Mouse (Mus musculus): Measurements from ENCODE around the gene Trio.

Gene Trio

DNA sequence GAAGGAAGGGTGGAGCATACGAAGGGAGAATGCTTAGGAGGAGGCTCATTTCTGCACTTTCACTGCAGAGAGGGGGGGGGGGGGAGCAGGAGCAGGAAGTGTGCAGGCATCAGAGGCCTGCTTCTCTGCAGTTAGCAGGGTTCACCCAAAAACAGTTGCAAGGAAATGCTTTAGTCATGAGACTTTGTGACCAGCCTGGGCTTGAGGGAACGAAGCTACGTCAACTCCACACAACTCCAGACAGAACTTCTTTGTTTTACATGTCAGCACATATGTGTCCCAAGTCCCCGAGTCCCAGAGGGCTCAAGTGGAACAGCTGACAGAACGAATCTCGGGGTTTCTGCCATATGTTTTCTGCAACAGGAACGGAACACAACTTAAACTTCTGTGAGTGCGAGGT lies 99.8 kb downstream of the Trio start:
- DNase-seq (ENCODE audit: low read depth in 2 of 2, low spot score in 2 of 2) = peak; percentile 14 to 25

DNA sequence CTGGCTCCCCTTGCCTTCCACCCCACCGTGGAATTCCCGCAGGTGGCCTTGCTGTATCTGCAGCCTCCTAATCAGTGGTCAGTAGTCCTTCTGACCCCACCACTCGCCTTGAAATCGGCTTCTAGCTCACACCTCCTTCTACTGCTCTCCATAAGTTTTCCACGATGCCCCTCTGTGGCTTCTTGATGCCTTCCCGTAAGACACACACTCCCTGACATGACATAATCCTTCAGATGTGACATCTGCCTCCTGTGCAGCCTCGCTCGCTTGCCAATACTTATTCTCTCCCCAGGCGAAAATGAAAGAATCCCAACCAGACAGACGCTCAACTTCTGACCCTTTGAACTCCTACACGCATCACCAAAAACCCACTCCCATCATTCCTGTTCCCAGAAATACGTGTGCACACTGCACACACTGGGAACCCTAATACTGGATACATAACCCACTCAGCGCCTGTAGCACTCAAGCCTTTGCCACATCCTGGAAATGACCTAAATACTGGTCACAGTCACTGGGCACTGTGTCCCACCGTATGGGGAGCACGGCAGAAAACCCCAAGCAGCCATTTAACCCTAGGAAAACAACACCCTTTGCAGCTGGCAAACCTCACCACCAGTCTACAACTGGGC lies 100.5 kb downstream of the Trio start:
- no peak for DNase-seq (ENCODE audit: low read depth in 2 of 2, low spot score in 2 of 2)

GRCm38 (mm10) chr15:27923987-27924341 lies 101.7 kb downstream of the Trio start:
- no peak for DNase-seq (ENCODE audit: low read depth in 2 of 2, low spot score in 2 of 2)

- DNase-seq (ENCODE audit: low read depth in 2 of 2, low spot score in 2 of 2) = peak; percentile 60 to 65
These were observed 102.2 kb downstream of the Trio start for GRCm38 (mm10) chr15:27923280-27923986.

DNA sequence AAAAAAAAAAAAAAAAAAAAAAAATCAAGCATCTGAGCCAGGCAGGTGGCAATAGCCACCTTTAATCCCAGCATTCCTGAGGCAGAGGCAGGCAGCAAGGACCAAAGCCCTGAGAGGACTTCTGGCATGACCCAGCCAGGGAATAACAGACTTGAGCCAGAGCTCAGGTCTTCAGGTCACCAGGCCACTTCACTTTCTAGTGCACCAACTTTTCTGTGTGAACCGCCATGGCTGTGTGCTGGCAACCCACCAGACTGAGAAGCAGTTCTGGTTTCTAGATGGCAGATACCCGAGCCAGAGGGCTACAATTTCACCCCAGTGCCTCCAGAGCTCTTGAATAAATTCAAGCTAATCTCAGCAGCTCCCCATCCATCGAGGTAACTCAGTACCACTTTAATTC lies 104.9 kb downstream of the Trio start:
- no peak for DNase-seq (ENCODE audit: low read depth in 2 of 2, low spot score in 2 of 2)

- DNase-seq (ENCODE audit: low read depth in 2 of 2, low spot score in 2 of 2) = peak; percentile 38 to 43
These were observed 106.1 kb downstream of the Trio start for GRCm38 (mm10) chr15:27919540-27919939.

GRCm38 (mm10) chr15:27918798-27919197 lies 106.8 kb downstream of the Trio start:
- no peak for DNase-seq (ENCODE audit: low read depth in 2 of 2, low spot score in 2 of 2)

GRCm38 (mm10) chr15:27916204-27916603 lies 109.4 kb downstream of the Trio start:
- no peak for DNase-seq (ENCODE audit: low read depth in 2 of 2, low spot score in 2 of 2)

GRCm38 (mm10) chr15:27913013-27913412 lies 112.6 kb downstream of the Trio start:
- DNase-seq (ENCODE audit: low read depth in 2 of 2, low spot score in 2 of 2) = no peak

- DNase-seq (ENCODE audit: low read depth in 2 of 2, low spot score in 2 of 2) = no peak
These were observed 114.5 kb downstream of the Trio start for GRCm38 (mm10) chr15:27911196-27911595.

GRCm38 (mm10) chr15:27910179-27910578 lies 115.5 kb downstream of the Trio start:
- no peak for DNase-seq (ENCODE audit: low read depth in 2 of 2, low spot score in 2 of 2)

DNA sequence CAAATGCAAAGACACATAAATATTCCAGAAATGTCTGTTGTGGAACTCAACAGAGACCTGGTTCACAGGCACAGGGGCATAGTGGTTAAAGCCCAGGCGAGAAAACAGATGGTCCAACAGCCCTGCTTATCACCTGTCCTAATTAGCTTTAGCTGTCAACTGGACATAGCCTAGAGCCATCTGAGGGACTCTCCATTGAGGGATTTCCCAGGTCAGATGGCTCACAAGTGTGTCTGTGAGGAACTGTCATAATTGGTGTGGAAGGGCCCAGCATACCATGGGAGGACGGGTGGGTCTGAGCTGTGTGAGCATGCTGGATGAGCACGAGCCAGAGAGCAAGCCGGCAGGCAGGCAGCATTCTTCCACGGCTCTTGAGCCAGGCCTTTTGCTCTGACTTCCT lies 118.0 kb downstream of the Trio start:
- no peak for DNase-seq (ENCODE audit: low read depth in 2 of 2, low spot score in 2 of 2)

DNA sequence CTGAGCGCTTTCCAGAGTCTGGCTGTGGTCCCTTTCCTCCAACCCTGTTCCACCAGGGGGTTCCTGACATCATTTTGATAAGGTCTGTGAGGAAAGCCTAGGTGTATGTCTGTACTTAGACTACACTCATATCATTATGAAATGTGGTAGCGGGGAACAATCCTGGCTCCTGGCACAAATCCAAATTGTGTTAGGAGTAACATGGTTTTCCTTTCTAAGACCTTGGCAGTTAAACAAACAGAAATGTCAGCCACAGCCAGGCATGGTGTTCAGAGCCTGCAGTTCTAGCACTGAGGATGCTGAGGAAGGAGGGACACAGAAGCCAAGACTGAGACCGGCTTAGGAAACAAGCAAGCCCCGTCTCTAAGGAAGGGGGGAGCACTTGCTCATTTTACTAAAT lies 119.2 kb downstream of the Trio start:
- DNase-seq (ENCODE audit: low read depth in 2 of 2, low spot score in 2 of 2) = no peak

DNA sequence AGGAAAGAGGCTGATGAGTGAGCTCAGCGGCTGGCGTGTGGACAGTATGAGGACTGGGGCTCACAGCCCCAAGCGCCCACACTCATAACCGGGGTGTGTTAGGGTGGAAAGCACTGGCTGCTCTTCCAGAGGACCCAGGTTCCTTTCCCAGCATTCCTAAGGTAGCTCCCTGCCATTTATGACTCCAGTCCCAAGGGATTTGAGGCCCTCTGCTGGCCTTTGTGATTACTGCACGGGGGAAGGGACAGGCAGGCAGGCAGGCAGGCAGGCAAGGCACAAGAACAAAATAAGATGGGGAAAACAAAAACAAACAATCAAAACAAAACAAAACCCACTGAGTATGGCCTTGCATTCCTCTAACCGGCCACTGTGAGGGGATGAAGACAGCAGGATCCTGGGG lies 120.3 kb downstream of the Trio start:
- DNase-seq (ENCODE audit: low read depth in 2 of 2, low spot score in 2 of 2) = no peak

GRCm38 (mm10) chr15:27904346-27905005 lies 121.2 kb downstream of the Trio start:
- no peak for DNase-seq (ENCODE audit: low read depth in 2 of 2, low spot score in 2 of 2)

GRCm38 (mm10) chr15:27901200-27901599 lies 124.4 kb downstream of the Trio start:
- no peak for DNase-seq (ENCODE audit: low read depth in 2 of 2, low spot score in 2 of 2)

DNA sequence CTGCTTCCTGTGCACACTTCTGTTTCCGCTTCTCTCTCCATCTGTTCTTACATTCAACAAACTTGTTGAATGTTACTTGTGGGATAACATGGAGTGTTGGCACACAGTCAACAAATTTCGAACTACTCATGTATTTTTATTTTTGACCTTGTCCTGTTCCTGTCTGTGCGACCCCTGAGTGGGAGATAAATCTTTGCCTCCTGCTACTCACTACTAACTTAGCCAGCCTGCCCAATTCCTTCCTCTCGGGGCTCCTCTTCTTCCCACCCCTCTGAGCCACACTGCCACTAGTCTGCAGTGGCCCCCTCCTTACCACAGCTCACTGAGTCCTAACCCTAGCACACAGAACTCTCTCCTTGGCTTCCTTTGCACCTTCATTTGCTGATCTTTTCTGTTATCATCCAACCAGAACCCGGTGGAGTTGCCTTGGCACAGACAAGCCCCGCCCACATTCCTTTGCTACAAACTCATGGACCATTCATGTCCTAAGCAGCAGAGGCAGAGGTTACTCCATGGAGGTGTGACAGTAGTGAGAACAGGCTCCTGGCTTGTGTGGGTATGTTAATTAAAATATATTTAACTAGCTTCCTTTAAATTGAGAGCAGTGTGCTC lies 126.7 kb downstream of the Trio start:
- DNase-seq (ENCODE audit: low read depth in 2 of 2, low spot score in 2 of 2) = no peak

DNA sequence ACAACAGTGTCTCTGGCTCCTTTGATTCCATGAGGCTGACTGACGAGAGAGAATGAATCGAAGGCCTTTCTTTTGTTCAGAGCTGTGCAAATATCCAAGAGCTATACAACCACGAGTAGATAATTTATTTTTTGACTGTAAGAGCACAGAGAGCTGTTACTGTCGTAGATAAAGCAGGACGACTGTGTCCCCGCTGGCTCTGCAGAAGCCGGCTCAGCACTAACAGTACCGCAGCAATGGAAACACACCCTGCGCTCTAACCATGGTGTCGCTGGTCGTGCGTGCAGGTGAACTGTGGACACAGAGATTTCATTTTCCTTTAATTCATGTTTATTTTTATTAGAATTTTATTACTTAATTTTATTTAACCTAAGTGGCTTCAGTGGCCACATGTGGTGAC lies 131.5 kb downstream of the Trio start:
- DNase-seq (ENCODE audit: low read depth in 2 of 2, low spot score in 2 of 2) = no peak

- DNase-seq (ENCODE audit: low read depth in 2 of 2, low spot score in 2 of 2) = no peak
These were observed 133.6 kb downstream of the Trio start for GRCm38 (mm10) chr15:27892029-27892428.

- DNase-seq (ENCODE audit: low read depth in 2 of 2, low spot score in 2 of 2) = no peak
These were observed 135.0 kb downstream of the Trio start for GRCm38 (mm10) chr15:27890666-27891065.

GRCm38 (mm10) chr15:27888153-27888552 lies 137.5 kb downstream of the Trio start:
- no peak for DNase-seq (ENCODE audit: low read depth in 2 of 2, low spot score in 2 of 2)

GRCm38 (mm10) chr15:27886992-27887391 lies 138.7 kb downstream of the Trio start:
- DNase-seq (ENCODE audit: low read depth in 2 of 2, low spot score in 2 of 2) = no peak

All from CD8-positive naive resting alpha-beta T cell, adult 2 months (primary cell).